8 mouse cellular contexts compared by ENCODE assay signal in genomic region chr1:140661404-140661787, GRCm38 (mm10).
DNase-seq lines count a peak whose midpoint lies in the region; ATAC-seq and TF ChIP-seq lines count a peak whose summit lies in the region.

No protein-coding gene starts in this region.

- no peaks in the 10 kb centered on the region for H3K36me3 ChIP-seq in kidney, postnatal 0 days (ENCODE audit: insufficient read depth, low read length)
- no peaks in the 10 kb centered on the region for H3K36me3 ChIP-seq in limb, embryonic 13.5 days

- no peaks in the 10 kb centered on the region for H3K9me3 ChIP-seq in kidney, postnatal 0 days (replicated peaks; ENCODE audit: low read length)
- no peaks in the 10 kb centered on the region for H3K9me3 ChIP-seq in limb, embryonic 13.5 days

- TF ChIP-seq CTCF in kidney, postnatal 0 days (IDR thresholded peaks at IDR 0.05; ENCODE audit: low read depth) = peak; percentile 78

- H3K9ac ChIP-seq in kidney, postnatal 0 days (ENCODE audit: low read depth, low read length) = no peak overlapping the region
- no peak overlapping the region for H3K9ac ChIP-seq in limb, embryonic 13.5 days

- H3K27me3 ChIP-seq in kidney, postnatal 0 days (ENCODE audit: insufficient read depth, low read length) = no peaks in the 10 kb centered on the region
- no peaks in the 10 kb centered on the region for H3K27me3 ChIP-seq in limb, embryonic 13.5 days

- peak; percentile 36; the same call in 1 of the 2 replicates for ATAC-seq in kidney, postnatal 0 days (replicated peaks; ENCODE audit: low FRiP score, low read depth)
- peak; percentile 48; the same call in 1 of the 2 replicates for ATAC-seq in limb, embryonic 13.5 days (ENCODE audit: low FRiP score, low read depth)

- DNase-seq in kidney, postnatal 0 days (ENCODE audit: low spot score) = peak; percentile 84
- no peak for DNase-seq in kidney, adult 18-20 months
- peak; percentile 36 for DNase-seq in MEL-GATA-1-ER (ENCODE audit: extremely low read depth, low read depth)
- peak; percentile 55 for DNase-seq in embryo, embryonic 10 days (ENCODE audit: low spot score)
- DNase-seq in testis, postnatal 14 days (ENCODE audit: low spot score) = no peak
- no peak for DNase-seq in right cerebral cortex, postnatal 36 days (ENCODE audit: low spot score in 2 of 2)
- DNase-seq in cerebellum, adult 11-12 months = no peak

- H3K27ac ChIP-seq in kidney, postnatal 0 days = no peak overlapping the region
- no peak overlapping the region for H3K27ac ChIP-seq in limb, embryonic 13.5 days

- WGBS in kidney, postnatal 0 days = 22% methylated on average over 3 of the region's 3 CpGs
- 33% methylated on average over 3 of the region's 3 CpGs for WGBS in limb, embryonic 13.5 days

- H3K4me3 ChIP-seq in kidney, postnatal 0 days (replicated peaks; ENCODE audit: low read depth, low read length) = no peak overlapping the region
- H3K4me3 ChIP-seq in limb, embryonic 13.5 days = no peak overlapping the region

- H3K4me1 ChIP-seq in kidney, postnatal 0 days (replicated peaks; ENCODE audit: insufficient read depth, low read length) = no peaks in the 10 kb centered on the region
- no peaks in the 10 kb centered on the region for H3K4me1 ChIP-seq in limb, embryonic 13.5 days

- peak overlapping the region; percentile 23; the same call in 1 of the 2 replicates for H3K4me2 ChIP-seq in kidney, postnatal 0 days (ENCODE audit: low read length)
- peak overlapping the region; percentile 35; the same call in 1 of the 2 replicates for H3K4me2 ChIP-seq in limb, embryonic 13.5 days (replicated peaks)

Comparison
In these comparisons a context has a peak if more than half of its experiments do, and no peak if none do; other contexts are left out.
1. DNase-seq: peak in kidney, postnatal 0 days (single experiment), MEL-GATA-1-ER (single experiment) and embryo, embryonic 10 days (single experiment); none in kidney, adult 18-20 months (single experiment), testis, postnatal 14 days (single experiment), right cerebral cortex, postnatal 36 days (0 of 2) and cerebellum, adult 11-12 months (single experiment).